Mouse (Mus musculus): ENCODE measurements around the gene Ubtd1. TPM values are rescaled to one million over a fixed set of nuclear protein-coding genes. Genes with fewer than 3 reads are reported as not detected.

The Ubtd1 gene
- total and polyA plus RNA-seq, 3 experiments = 9.1 to 15.5 TPM; not detected in 1

- H3K4me1 ChIP-seq (ENCODE audit: control insufficient read depth in 1 of 2, insufficient read depth in 2 of 2, low read length in 2 of 2) = peaks cover 0 to 5% of the 10 kb centered on the region in 2 experiments; a peak in 1 of 4 replicates
- H3K36me3 ChIP-seq (ENCODE audit: control insufficient read depth in 1 of 2, insufficient read depth in 2 of 2, low read length in 2 of 2) = no peaks in the 10 kb centered on the region
- TF ChIP-seq JUND (IDR thresholded peaks at IDR 0.05; ENCODE audit: low read depth, low read length) (no peak), ZMIZ1 (IDR thresholded peaks at IDR 0.05; ENCODE audit: low read depth, low read length) (no peak), GABPA (IDR thresholded peaks at IDR 0.05; ENCODE audit: low read depth, low read length) (no peak), RCOR1 (IDR thresholded peaks at IDR 0.05; ENCODE audit: low read depth, low read length) (no peak), USF1 (IDR thresholded peaks at IDR 0.05; ENCODE audit: low read depth, low read length) (no peak), NELFE (IDR thresholded peaks at IDR 0.05; ENCODE audit: low read depth, low read length) (no peak), ZC3H11A (IDR thresholded peaks at IDR 0.05; ENCODE audit: low read depth, low read length) (no peak), MYC (IDR thresholded peaks at IDR 0.05; ENCODE audit: low read depth, low read length) (no peak), MEF2A (IDR thresholded peaks at IDR 0.05; ENCODE audit: extremely low read depth, insufficient replicate concordance, low read depth, low read length, poor library complexity, severe bottlenecking) (no peak), CTCF (IDR thresholded peaks at IDR 0.05 in 2 of 3, conservative IDR thresholded peaks at IDR 0.05 in 1 of 3; ENCODE audit: control insufficient read depth in 1 of 3, insufficient read depth in 1 of 3, low read depth in 2 of 3, low read length in 3 of 3, poor library complexity in 1 of 3, severe bottlenecking in 1 of 3) (no peak), MYB (IDR thresholded peaks at IDR 0.05; ENCODE audit: low read depth, low read length) (no peak), ETS1 (IDR thresholded peaks at IDR 0.05; ENCODE audit: low read depth, low read length) (no peak), POLR2AphosphoS2 (IDR thresholded peaks at IDR 0.05; ENCODE audit: low read length) (no peak), ZKSCAN1 (IDR thresholded peaks at IDR 0.05; ENCODE audit: low read depth, low read length) (no peak), MAZ (IDR thresholded peaks at IDR 0.05; ENCODE audit: low read depth, low read length) (no peak), ZNF384 (IDR thresholded peaks at IDR 0.05; ENCODE audit: low read depth, low read length) (no peak), CHD1 (IDR thresholded peaks at IDR 0.05; ENCODE audit: low read depth, low read length) (no peak)
- no peaks in the 10 kb centered on the region for H3K9me3 ChIP-seq (replicated peaks; ENCODE audit: insufficient read depth, low read length)
- no peak overlapping the region for H3K9ac ChIP-seq (ENCODE audit: control insufficient read depth, low read depth, low read length, poor library complexity, severe bottlenecking)
- H3K4me3 ChIP-seq (ENCODE audit: control insufficient read depth in 1 of 2, insufficient read depth in 1 of 2, low read depth in 2 of 2, low read length in 2 of 2) = no peak overlapping the region
- no peaks in the 10 kb centered on the region for H3K79me2 ChIP-seq (ENCODE audit: control insufficient read depth, insufficient read depth, low read length, poor library complexity)
- no peak for DNase-seq (ENCODE audit: low read depth, low spot score)
- no peak overlapping the region for H3K27ac ChIP-seq (ENCODE audit: control insufficient read depth, low read depth, low read length)
- no peaks in the 10 kb centered on the region for H3K27me3 ChIP-seq (ENCODE audit: control insufficient read depth in 1 of 2, insufficient read depth in 2 of 2, low read length in 2 of 2)
Observed at GRCm38 (mm10) chr19:42021681-42022541, 40.3 kb downstream of the Ubtd1 start.

- H3K4me3 ChIP-seq (ENCODE audit: control insufficient read depth in 1 of 2, insufficient read depth in 1 of 2, low read depth in 2 of 2, low read length in 2 of 2) = no peak overlapping the region
- TF ChIP-seq RCOR1 (IDR thresholded peaks at IDR 0.05; ENCODE audit: low read depth, low read length) (no peak), NRF1 (IDR thresholded peaks at IDR 0.05; ENCODE audit: insufficient read depth, low read depth, low read length, poor library complexity, severe bottlenecking) (no peak), TBP (IDR thresholded peaks at IDR 0.05; ENCODE audit: low read depth, low read length) (no peak), RAD21 (IDR thresholded peaks at IDR 0.05; ENCODE audit: low read depth, low read length) (no peak), POLR2AphosphoS5 (IDR thresholded peaks at IDR 0.05; ENCODE audit: borderline replicate concordance, low read depth, low read length) (no peak), SMC3 (IDR thresholded peaks at IDR 0.05; ENCODE audit: low read depth, low read length) (no peak), GABPA (IDR thresholded peaks at IDR 0.05; ENCODE audit: low read depth, low read length) (no peak), KAT2A (conservative IDR thresholded peaks at IDR 0.05; ENCODE audit: low read depth, low read length) (no peak), EP300 (IDR thresholded peaks at IDR 0.05; ENCODE audit: low read depth in 1 of 2, low read length in 2 of 2) (no peak), BHLHE40 (IDR thresholded peaks at IDR 0.05; ENCODE audit: borderline replicate concordance, low read depth, low read length) (no peak), HCFC1 (IDR thresholded peaks at IDR 0.05; ENCODE audit: low read depth, low read length) (no peak), TAL1 (IDR thresholded peaks at IDR 0.05; ENCODE audit: low read length) (no peak), MYC (IDR thresholded peaks at IDR 0.05; ENCODE audit: low read depth, low read length) (no peak), E2F4 (IDR thresholded peaks at IDR 0.05; ENCODE audit: borderline replicate concordance, low read depth, low read length) (no peak), USF1 (IDR thresholded peaks at IDR 0.05; ENCODE audit: low read depth, low read length) (no peak), MXI1 (IDR thresholded peaks at IDR 0.05; ENCODE audit: low read depth, low read length) (no peak)
- no peaks in the 10 kb centered on the region for H3K36me3 ChIP-seq (ENCODE audit: control insufficient read depth in 1 of 2, insufficient read depth in 2 of 2, low read length in 2 of 2)
- no peaks in the 10 kb centered on the region for H3K9me3 ChIP-seq (replicated peaks; ENCODE audit: insufficient read depth, low read length)
- H3K27ac ChIP-seq (ENCODE audit: control insufficient read depth, low read depth, low read length) = no peak overlapping the region
- no peaks in the 10 kb centered on the region for H3K79me2 ChIP-seq (ENCODE audit: control insufficient read depth, insufficient read depth, low read length, poor library complexity)
- no peaks in the 10 kb centered on the region for H3K27me3 ChIP-seq (ENCODE audit: control insufficient read depth in 1 of 2, insufficient read depth in 2 of 2, low read length in 2 of 2)
- peaks cover 0 to 5% of the 10 kb centered on the region in 2 experiments; a peak in 1 of 4 replicates for H3K4me1 ChIP-seq (ENCODE audit: control insufficient read depth in 1 of 2, insufficient read depth in 2 of 2, low read length in 2 of 2)
- no peak for DNase-seq (ENCODE audit: low read depth, low spot score)
- H3K9ac ChIP-seq (ENCODE audit: control insufficient read depth, low read depth, low read length, poor library complexity, severe bottlenecking) = no peak overlapping the region
Observed at GRCm38 (mm10) chr19:42022542-42022848, 40.9 kb downstream of the Ubtd1 start.
